Mouse (Mus musculus) neutrophil, adult 83 days (primary cell): ENCODE results near the gene Atxn1. TPM values are rescaled to one million over a fixed set of nuclear protein-coding genes. Genes with fewer than 3 reads are reported as not detected.

ENCODE experiments used
- total RNA-seq, 2 experiments: library from RNA; stranded (reverse); gene quantifications; one replicate each; pipeline ENCODE4 v1.2.4; 2023

Atxn1 gene
- 10 to 100 TPM; 15.8 to 19.2 TPM for total RNA-seq

DNA sequence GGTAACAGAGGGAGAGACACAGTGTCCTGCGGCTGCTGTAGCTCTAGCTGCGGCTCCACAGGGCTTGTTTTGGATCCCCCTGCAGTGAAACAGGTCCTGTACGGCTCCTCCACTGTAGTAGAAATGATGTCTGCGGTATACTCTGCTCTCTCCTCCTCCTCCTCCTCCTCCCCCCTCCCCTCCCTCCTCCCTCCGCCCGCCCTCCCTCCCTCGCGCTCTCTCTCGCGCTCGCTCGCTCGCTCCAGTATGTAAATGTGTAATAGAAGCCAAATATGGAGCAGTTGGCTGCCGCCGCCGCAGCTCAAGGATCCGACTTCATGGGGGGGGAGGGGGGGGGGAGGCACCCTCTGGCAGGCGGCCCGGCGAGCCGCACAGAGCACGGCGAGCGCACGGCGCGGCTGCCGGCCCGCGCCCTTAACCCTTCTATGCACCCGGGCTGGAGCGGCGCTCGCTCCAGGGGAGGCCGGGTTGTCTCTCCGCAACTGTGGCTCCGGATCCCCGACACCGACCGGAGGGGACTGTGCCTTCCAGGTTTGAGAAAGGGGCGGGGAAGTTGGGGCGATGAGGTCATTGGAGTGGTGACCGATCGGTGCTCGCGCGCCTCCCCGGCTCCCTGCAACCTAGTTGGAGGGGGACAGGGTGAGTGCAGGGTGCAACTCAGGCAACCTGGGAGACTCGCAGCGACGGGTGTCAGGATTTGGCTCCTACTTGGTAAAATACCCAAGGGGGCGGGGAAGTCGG lies at the start of gene Atxn1:
Atxn1 (minus strand) TSS at position 156 of the 741 bp plus-strand sequence.

DNA sequence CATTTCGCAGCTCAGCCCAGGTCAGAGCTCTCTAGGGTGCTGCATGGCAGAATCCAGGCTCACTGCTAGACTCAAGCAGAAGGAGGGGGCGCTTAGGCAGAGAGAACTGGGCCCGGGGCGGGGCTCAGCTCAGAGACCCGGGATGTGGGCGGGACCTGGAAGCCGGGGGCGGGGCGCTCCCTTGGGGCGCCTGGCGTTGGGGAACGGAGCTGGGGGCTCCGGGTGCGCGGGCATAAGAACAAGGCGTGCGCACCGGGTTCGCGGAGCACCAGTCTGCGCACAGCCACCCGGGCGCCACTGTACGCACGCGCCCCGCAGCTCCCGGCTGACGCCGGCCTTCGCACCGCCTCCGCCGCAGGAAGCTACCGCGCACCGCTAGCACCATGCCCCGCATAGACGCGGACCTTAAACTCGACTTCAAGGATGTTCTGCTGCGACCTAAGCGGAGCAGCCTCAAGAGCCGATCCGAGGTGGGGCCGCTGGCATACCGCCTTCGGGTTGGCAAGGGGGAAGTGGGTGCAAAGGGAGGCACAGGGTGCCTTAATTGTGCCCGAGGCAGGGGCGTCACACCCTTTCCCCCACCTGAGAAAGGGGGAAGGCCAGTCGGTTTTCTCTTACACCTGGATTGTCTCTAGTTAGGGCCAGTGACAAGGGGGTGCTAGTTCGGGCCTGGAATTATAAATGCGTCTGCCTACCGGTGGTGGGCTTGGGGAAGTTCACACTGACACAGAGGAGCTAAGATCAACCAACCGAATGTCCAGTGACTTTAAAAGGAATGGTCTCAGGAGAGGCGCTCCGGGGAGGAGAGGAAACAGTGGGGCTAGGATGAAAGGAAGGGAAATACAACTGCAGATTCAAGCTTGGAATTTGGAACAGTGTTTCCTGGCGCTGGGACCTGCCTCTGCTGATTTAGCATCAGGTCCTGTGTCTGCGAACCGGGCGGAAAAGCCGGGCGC lies 457.3 kb downstream of the Atxn1 start, which contains the start of gene Gmpr:
Gmpr (plus strand) TSS at position 171 of the 956 bp plus-strand sequence.

